Mouse (Mus musculus) ovary, postnatal 10 days (tissue): ENCODE measurements around the gene Hrh2.

Experiments
- DNase-seq: peaks from one replicate; pipeline ENCODE4 v3.0.0; 2022; ENCODE audit warnings: low spot score

Gene Hrh2

DNA sequence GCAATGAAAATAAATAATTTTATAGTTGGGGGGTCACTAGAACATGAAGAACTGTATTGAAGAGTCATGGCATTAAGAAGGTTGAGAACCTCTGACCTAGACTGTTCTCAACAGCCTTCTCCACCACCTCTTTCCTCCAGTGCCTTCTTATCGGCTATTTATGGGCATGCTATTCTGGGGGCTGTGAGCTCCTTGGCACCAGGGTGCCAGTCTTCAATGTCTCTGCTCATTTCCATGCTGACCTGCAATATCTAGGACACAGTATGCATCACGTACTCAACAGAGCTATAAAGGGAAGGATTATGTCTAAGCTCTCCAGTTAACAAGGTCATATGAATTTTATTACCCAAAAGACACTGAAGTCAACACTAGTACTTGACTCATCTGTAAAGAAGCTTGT, 14.6 kb upstream of the Hrh2 start:
- no peak for DNase-seq

DNA sequence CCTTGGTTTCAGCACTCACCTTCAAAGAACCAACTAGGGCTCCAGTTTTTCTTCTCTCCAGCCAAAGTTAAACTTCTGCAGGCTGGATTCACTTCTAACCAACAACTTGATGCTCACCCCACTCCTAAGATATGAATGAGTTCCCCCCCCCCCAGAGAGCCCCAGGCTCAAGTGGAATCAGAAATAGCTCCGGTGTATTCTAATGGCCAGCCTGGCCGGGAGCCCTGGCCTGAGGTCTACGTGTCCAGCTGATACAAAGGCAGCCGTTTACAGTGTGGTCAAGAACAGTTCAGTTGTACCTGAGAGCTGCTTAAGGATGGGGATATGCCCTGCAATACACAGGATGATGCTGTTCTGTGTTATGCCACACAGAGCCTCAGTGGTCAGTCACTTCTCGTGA, 13.3 kb upstream of the Hrh2 start:
- DNase-seq: no peak

DNA sequence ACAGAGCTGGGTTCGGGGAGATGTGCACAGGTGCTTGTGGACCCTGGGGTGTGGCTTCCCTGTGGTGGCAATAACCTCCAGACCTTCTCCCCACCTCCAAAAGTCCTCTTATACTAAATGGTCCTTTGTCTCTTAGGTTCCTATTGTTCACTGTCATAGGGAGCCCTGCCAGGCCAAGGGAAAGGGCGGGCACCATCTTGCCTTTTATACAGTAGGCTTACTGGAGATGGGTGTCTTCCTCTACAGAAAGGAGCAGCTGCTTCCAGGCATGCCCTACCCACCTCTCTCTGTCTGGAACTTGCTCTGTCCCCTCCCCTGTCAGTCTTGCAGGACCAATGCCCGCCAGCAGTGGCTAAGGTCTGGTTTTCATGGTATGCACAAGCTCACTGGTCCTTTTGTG, 12.0 kb upstream of the Hrh2 start:
- no peak for DNase-seq

DNA sequence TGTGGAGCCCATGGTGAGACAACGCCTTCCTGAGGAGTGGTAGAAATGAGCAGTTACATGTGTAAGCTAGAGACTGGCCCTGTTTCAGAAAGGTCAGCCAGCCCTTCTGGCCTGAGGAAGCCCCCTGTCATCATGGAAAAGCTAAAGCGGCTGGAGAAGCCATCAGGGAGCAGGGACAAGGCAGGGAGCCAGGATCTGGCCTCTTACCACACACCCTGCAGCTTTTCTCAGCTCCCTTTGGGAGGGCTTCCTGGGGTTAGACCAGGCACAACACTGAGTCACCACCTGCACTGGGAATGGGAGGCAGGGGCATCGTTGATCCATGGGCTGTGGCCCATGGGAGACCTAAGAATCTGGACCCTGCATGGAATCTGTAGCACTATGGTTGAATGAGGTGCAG, 11.5 kb upstream of the Hrh2 start:
- no peak for DNase-seq

DNA sequence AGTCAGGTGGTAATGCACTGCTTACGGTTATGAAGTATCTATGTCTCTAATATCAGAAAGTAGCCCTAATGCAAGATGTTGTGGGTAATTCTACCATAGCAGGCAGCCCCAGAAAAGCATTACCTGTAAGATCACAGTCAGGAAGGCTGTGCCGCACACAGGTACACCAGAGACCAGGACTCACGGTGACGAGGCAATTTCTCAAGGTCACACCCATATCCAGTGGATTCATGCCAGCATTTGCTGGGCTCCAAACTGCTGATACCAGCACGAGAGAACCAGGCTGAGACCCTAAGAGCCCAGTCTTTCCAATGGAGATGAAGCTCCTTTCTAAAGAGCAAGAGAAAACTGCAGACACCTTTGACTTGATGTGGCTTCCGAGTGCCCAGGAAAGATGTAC, 10.6 kb upstream of the Hrh2 start:
- DNase-seq: no peak

DNA sequence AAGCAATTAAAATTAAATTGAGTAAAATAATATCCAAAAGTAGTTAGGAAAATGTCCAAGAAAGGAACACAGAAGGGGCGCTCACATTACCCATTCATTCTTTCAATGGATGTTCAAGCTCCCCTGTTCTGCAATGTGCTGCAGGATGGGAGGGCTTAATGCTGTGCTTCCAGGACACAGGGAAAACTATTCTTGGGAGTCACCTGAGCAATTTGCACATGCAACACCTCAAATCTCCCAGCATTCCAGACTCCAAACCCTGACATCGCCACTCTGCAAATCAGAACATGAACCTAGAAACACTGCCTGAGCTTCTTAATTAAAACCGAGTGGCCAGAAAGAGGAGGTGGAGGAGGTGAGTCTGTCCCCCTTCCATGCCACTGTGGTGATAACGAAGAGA, 10.0 kb upstream of the Hrh2 start:
- DNase-seq: no peak

DNA sequence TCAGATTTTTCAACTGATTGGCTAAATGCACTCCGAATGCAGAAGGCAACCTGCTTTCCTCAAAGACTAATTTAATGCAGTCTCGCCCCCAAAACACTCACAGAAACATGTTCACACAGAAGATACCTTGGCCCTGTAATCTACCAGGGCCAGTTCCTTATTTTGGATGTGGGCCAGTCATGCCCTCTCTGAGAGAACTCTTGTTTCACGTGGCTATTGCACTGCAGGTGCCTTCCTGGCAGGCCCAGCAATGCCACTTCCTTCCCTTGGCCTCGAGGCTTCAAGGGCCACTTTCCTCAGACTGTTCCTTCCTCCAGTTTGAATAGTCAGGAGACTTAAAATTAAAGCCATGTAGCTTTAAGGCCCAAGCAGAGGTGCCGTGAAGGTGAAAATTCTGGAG, 5.5 kb upstream of the Hrh2 start:
- no peak for DNase-seq

DNA sequence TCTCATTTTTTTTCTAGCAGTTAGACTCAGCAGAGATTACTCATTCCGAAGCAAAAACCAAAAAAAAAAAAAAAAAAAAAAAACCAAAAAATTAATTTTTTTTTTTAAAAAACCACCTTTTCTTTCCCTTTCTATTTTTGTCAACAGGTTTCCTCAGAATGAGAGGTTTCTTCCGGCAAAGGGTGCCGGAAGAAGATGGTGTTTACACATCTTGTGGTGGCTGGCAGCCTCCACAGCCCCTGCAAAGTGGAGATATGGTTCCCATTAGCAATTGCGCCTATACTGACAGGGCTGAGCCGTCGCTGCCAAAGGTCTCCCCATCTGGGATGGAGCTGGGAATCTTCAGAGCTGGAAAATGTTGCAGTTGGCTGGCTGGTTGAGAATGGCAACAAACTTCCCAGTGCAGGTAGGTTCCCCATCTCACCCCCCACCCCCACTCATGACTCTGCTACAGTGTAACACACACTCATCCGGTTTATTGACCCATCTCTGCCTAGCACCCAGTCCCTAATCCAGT, 3.7 kb upstream of the Hrh2 start:
- DNase-seq: no peak

DNA sequence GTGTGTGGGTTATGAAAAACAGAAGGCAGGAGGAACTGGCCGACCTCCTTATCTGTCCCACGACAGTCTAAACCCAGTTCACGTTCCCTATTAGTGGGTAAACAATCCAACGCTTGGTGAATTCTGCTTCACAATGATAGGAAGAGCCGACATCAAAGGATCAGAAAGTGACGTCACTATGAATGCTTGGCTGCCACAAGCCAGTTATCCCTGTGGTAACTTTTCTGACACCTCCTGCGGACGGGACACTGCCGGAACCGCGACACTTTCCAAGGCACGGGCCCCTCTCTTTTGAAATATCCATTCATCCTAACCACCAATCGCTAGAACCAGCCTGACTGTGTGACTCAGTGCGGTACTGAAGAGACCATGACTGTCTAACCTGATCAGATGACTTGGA, 2.0 kb upstream of the Hrh2 start:
- DNase-seq: no peak

DNA sequence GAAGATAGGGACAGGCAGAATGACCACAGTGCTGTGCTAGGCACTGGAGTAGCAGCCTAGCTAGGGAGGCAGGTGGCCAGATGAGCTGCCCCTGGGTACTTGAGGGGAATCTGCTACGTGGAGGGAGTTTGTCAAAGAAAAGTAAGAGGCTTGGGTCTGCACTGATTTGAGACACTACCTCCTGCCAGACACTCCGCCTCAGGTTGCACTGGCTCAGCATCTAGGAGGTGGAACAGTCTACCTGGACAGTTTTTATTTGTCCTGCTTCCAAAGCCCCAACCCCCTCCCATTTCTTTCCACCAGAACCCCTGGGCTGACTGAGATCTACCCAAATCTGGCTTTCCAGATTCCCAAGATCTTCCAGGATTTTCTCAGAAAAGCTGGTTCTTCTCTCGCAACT, 748 bp upstream of the Hrh2 start:
- no peak for DNase-seq

DNA sequence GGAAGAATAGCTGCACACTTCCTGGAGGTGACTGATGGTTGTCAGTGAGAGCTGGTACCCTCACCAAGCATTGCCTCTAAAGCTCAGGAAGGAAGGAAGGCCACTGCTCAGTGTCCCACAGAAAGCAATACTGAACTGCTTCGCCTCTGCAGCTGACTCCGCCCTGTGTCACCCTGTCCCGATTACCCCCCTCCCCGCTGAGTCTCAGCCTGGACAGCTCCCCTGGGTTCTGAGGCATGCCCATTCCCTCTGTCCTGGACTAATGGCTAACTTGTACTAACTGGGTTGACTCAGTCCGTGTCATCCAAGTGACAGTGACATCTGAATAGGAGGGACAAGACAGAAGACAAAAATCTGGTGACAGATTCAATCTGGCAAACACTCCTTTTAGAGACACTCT, 1.7 kb downstream of the Hrh2 start:
- no peak for DNase-seq

DNA sequence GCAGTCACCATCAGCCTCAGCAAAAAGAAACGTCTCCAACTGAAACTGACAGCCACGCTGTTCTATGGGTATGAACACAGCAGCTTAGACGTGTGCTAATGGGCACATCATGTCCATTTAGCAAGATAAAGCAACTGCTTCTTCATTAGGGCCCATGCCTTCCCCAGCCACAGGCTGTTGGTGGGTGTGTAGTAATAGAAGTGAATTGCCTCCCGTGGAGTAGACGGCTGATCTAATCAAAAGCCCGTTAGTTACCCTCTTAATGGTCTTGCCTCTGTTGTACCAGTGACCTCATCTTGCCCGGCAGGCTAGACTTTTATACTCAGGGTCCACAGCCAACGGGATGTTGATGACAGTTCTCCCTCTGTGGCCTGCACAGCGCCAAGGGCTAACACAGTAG, 7.1 kb downstream of the Hrh2 start:
- DNase-seq: no peak

DNA sequence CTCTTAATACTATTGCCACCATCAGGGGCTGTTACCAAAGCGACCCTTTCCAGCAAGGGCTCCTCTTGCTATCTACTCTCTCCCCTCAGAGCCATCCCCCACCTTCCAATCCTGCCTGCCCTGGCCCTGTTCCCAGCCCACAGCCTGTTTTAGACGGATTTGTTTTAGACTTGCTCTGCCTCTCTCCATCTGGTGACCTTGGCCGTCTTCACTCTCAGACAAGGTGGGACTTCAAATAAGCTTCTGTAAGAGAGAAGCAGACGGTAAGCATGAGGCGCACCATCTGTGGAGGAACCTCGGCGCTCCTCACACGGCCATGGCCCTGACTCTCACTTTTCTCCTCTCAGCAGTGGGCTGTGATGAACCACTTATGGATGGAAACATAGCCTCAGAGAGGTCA, 10.5 kb downstream of the Hrh2 start:
- no peak for DNase-seq

DNA sequence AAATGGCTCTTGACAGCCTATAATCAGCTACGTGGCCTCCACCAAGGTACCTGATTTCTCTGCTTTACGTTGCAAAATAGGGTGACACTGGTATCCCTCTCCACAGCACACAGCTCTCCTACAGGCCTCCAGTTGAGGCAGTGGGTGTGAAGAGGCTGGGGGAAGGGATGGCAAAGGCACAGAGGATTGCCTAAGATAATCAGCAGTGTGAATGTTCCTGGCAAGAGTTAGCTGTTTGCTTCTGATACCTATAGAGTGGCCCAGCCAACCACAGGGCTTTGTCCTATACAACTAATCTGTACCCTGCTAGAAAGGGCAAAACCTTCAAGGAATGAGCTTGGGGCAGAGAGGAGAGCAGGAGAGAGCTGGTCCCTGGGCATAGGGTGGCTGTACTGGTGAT, 11.5 kb downstream of the Hrh2 start:
- DNase-seq: no peak

DNA sequence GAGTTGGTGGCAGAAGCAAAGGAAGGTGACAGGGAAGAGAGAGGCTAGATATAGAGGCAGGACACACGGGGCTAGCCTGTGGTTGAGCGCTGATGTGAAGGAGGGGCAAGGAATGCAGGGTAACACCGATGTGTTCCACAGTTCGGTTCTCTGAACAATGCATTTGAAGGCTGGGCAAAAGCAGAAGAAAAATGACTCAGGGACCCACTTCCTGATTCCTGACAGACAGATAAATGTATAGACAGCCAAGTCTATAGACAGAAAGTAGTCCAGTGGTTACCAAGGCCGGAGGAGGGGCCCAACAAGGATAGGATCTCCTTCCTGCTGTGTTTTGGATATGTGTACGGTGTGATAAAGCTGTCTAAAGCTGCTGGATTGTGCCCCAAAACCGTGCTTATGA, 13.3 kb downstream of the Hrh2 start:
- no peak for DNase-seq

DNA sequence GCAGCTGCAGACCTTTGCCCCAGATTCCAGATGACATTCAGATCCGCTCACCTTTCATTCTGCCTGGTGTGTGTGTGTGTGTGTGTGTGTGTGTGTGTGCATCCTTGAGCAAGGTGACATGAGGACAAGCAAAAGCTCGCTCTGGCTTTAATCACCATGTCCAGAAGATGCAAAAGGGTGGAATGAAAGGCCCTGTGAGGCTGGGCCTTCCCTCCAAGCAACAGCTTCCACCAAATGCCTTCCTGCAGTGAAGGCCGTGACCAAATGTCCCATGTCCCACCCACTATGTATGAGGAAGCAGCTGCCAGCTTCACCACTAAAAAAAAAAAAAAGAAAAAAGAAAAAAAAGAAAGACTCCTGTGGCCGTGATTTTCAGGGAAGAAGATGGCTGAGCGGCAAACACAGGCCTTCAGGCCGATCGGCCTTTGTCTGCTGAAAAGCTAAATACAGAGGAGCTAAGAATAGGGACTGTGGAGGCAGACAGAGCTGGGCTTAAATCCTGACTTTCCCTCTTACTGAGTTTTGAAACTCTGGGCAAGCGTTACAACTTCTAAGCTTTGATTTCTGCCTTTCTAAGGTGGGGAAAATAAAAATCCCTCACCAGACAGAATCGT, 14.3 kb downstream of the Hrh2 start:
- DNase-seq: no peak

DNA sequence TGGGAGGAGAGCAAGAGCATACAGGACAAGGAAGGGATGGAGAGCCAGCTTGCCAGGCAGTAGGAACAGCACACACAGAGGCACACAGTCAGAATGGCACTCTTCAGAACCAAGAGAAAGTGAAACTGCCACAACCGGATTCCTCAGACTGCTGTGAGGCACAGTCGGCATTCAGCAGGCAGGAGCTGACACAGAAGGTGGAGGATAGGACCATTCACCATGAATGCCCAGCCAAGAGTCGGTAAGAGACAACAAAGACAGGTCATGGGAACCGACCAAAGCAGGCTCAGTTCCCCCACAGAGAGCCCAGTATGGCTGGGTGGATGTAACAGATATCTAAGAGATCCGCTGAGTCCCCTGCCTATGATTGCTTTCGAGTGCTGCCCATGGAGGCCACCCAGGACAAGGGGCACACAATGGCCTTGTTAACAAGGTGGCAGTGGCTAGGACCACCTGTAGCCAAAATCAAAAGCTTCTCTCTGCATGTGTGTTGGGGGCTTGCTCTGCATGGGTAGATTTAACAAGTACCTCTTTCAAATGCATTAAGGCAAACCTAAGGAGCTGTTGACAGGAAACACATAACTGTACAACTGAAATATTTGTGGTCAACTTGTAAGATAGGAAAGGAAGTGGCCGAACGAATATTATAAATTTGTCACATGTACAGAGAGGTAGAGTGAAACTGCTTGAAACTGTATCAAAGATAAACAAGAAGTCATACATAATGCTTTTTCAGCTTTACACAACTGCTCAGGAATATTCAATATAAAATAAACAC, 17.7 kb downstream of the Hrh2 start:
- DNase-seq: no peak

DNA sequence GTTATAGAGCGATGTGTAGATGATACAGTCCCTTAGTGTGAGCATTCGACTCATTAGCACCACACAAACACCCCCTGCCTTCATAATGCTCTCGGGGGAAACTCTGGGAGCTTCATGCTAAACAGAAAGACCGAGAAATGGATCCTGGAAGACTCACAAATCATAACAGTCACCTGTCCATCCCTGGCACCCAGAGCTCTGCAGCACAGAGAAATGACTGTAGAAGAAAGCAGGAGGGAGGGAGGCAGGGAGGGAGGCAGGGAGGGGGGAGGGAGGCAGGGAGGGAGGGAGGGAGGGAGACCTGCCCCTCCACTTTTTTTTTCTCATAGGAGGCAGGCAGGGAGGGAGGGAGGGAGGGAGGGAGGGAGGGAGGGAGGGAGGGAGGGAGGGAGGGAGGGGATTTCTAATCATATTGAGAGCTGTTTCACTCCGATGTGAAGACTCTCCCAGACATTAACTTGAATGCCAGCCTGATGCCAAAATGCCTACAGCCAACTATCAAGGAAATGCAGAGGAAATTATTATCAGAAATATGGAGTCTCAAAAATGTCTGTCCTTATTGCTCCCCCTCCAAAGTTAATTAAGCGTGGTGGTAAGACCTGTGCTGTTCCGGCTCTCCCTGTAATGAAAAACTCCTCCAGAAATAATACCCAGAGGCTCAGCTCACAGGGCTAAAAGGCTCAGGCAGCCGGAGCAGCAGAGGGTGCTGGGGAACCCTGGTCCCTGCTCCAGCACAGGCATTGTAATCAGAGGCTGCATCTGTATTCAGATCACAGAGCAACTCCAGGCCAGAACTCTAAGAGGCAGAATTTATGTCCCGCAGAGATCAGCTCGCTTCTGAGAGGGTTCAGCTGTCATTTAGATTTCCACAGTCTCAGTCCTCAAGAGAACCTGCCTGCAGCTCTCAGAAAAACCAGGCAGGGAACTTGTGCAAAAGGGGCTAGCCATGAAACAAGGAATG, 19.9 kb downstream of the Hrh2 start:
- no peak for DNase-seq

DNA sequence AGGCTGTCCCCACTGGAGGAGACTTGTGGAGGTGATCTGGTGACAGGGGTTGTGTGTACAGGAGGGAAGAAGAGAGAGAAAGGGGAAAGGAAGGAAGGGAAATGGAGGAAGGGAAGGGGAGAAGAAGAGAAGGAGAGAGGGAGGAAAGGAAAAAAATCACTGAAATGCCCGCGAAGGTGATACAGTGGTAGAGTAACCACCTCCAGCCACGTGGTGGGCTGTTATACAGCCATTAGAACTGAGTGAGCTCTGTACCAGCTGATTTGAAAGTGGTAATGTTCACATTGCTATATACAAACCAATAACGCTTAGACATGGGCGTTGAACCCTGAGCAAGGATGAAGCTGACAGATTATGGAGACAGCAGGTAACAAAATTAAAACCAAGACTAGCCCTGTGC, 20.6 kb downstream of the Hrh2 start:
- DNase-seq: no peak

DNA sequence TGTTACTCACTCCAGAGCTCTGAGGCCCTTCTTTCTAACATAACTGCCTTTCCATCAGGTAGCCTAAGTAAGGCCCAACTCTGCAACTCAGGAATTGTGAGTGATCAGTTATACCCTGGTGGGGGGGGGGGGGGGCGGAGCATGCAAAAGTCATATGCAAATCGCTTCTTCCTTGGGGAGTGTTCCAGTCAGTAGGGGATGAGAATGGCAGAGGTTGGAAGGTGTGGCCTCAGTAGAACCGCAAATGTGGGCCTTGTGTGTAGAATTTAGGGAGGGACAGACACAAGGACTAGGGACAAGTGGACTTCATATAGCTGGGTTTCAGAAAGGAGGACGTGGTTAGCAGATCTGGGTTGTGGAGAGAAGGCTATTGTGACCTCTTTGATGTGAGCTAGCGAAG, 23.3 kb downstream of the Hrh2 start:
- no peak for DNase-seq

DNA sequence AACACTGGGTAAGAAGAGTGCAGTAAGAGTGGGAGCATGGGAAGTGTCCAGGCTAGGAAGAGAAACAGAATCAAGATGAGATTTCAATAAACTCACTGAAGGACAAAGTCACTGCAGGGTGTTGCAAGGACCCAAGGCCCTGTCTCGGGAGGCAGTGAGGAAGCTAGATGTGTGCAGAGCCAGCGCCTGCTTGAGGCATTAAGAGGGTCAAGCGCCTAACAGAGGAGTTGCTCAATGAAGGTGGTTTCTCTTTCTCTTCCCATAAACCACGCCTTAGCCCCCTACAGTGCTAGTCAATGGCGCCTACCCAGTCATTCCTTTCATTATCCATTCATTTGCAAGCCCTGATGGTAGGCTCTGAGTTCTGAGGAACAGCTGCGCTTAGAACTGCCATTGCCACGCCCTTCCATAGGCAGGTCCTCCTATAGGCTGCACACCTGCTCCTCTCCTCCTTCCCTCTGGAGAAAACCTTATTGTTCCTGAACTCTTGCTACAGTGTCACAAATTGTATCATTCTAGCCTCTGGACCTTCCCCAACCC, 23.9 kb downstream of the Hrh2 start:
- no peak for DNase-seq

DNA sequence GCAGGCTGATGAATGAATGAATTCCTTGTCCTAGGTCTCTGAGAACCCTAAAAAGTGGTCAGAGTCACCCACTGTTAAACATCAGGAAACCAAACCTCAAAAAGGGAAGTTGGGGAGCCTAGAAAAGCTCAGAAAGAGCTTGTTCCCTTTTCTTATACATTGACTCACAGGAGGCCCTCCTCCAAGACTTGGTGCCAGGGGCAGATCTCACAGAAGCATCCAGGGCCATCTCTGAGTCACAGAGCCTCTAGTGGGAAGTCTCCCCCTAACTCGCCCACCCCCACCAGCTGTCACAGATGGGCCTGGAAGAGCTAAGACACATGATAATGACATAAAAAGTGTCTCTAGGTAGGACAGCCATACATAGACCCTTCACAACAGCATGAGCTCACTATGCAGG, 26.4 kb downstream of the Hrh2 start:
- DNase-seq: no peak
